Mouse (Mus musculus) forebrain, embryonic 10.5 days (tissue): Measurements from ENCODE around the gene Mall. TPM values are rescaled to one million over a fixed set of nuclear protein-coding genes. Genes with fewer than 3 reads are reported as not detected.

Experiments
- DNase-seq: peaks from one replicate; pipeline ENCODE4 v3.0.0-alpha.2; 2017; ENCODE audit warnings: low spot score; ENCODE audit errors: extremely low spot score
- H3K27ac ChIP-seq: fragments of 300-500 bp; sonication (generic); 2 replicates; pipeline ENCODE4 v1.5.1; 2016; ENCODE audit warnings: mild to moderate bottlenecking
- H3K27me3 ChIP-seq: fragments of 300-500 bp; sonication (generic); 2 replicates; pipeline ENCODE4 v1.6.1; 2016; ENCODE audit warnings: mild to moderate bottlenecking; ENCODE audit not compliant: poor library complexity, severe bottlenecking
- H3K36me3 ChIP-seq: fragments of 300-500 bp; sonication (generic); replicated peaks from 2 replicates; pipeline ENCODE4 v1.6.1; 2016; ENCODE audit warnings: mild to moderate bottlenecking, moderate library complexity
- H3K4me1 ChIP-seq: fragments of 300-500 bp; sonication (generic); 2 replicates; pipeline ENCODE4 v1.6.1; 2016
- H3K4me3 ChIP-seq: fragments of 300-500 bp; sonication (generic); 2 replicates; pipeline ENCODE4 v1.5.1; 2016; ENCODE audit warnings: mild to moderate bottlenecking, moderate library complexity
- H3K9me3 ChIP-seq: fragments of 300-500 bp; sonication (generic); 2 replicates; pipeline ENCODE4 v1.6.1; 2016; ENCODE audit warnings: mild to moderate bottlenecking, moderate library complexity
- WGBS: fragments of 180-500 bp; shearing (Covaris S2); methylation state at CpG from one replicate; pipeline ENCODE4 v1.1.7; 2016; 5-methylcytosine and 5-hydroxymethylcytosine counted together
- polyA plus RNA-seq: library from polyadenylated mRNA; unstranded; fragments of >200 nt; fragmentation: Nextera tagmentation; extraction: Ambion mirVana; gene quantifications from 2 replicates; pipeline ENCODE4 v1.2.1, GENCODE M21; 2016

Gene Mall
- polyA plus RNA-seq, 1 experiment from 2014 or later: 0.36 TPM

- no peaks in the 10 kb centered on the region for H3K27me3 ChIP-seq
- H3K9me3 ChIP-seq: no peaks in the 10 kb centered on the region
- DNase-seq: no peak
- peaks cover 12% of the 10 kb centered on the region for H3K4me1 ChIP-seq
- peak overlapping the region; percentile 31 for H3K27ac ChIP-seq
- H3K4me3 ChIP-seq: no peak overlapping the region
- 75% methylated on average over 7 of the region's 7 CpGs for WGBS
- H3K36me3 ChIP-seq: no peaks in the 10 kb centered on the region
Measured at GRCm38 (mm10) chr2:127722176-127722892, 7.4 kb downstream of the Mall start.

DNA sequence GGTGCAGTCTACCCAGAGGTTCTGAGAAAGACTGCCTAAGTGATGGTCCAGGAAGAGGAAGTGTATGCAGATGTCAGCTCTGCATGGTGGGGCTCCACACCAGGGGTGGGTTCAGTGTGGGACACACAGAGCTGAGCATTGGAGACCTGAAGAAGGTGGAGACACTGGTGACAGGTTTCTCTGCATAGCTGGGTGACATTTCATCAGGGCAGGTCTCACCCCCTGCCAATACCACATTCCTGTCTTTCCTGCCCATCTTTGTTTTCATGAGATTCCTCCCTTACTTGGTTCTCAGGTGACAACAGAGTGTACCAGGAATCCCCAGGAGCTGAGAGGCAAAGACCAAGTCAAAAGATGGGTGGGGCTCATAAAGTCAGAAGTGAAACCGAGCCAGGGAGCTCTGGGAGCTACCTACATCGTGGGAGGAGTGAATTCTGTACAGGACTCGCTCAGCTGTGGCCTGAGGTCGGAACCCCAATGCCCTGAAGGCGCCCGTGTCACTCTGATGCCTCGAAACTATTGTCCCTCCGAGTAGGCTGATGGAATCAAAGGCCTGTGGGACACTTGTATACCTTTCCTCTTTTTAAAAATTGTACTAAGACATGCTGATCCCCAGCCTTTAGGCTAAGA lies 10.8 kb downstream of the Mall start:
- no peak overlapping the region for H3K27ac ChIP-seq
- no peak for DNase-seq
- peaks cover 22% of the 10 kb centered on the region for H3K4me1 ChIP-seq
- no peaks in the 10 kb centered on the region for H3K27me3 ChIP-seq
- H3K9me3 ChIP-seq: no peaks in the 10 kb centered on the region
- no peaks in the 10 kb centered on the region for H3K36me3 ChIP-seq
- no peak overlapping the region for H3K4me3 ChIP-seq
- 75% methylated on average over 8 of the region's 8 CpGs for WGBS

- Histone ChIP-seq H3K9me3 (no peaks in the 10 kb centered on the region), H3K36me3 (no peaks in the 10 kb centered on the region), H3K27ac (no peak overlapping the region), H3K4me3 (no peak overlapping the region), H3K4me1 (peaks cover 11% of the 10 kb centered on the region), H3K27me3 (no peaks in the 10 kb centered on the region)
- no peak for DNase-seq
- 64% methylated on average over 3 of the region's 3 CpGs for WGBS
Measured at GRCm38 (mm10) chr2:127714726-127715125, 15.0 kb downstream of the Mall start.

GRCm38 (mm10) chr2:127708792-127709191 lies 20.9 kb downstream of the Mall start:
- no peaks in the 10 kb centered on the region for H3K27me3 ChIP-seq
- no peak overlapping the region for H3K4me3 ChIP-seq
- peaks cover 6% of the 10 kb centered on the region for H3K4me1 ChIP-seq
- H3K36me3 ChIP-seq: no peaks in the 10 kb centered on the region
- DNase-seq: no peak
- no peaks in the 10 kb centered on the region for H3K9me3 ChIP-seq
- whole genome bisulfite sequencing: 81% methylated on average over 3 of the region's 3 CpGs
- H3K27ac ChIP-seq: no peak overlapping the region

- 49% methylated on average over 3 of the region's 3 CpGs for WGBS
- H3K36me3 ChIP-seq: no peaks in the 10 kb centered on the region
- H3K27ac ChIP-seq: no peak overlapping the region
- no peak for DNase-seq
- no peaks in the 10 kb centered on the region for H3K27me3 ChIP-seq
- no peaks in the 10 kb centered on the region for H3K9me3 ChIP-seq
- H3K4me3 ChIP-seq: no peak overlapping the region
- H3K4me1 ChIP-seq: peaks cover 6% of the 10 kb centered on the region; the same call in 1 of the 2 replicates
Measured at GRCm38 (mm10) chr2:127708060-127708459, 21.7 kb downstream of the Mall start.

DNA sequence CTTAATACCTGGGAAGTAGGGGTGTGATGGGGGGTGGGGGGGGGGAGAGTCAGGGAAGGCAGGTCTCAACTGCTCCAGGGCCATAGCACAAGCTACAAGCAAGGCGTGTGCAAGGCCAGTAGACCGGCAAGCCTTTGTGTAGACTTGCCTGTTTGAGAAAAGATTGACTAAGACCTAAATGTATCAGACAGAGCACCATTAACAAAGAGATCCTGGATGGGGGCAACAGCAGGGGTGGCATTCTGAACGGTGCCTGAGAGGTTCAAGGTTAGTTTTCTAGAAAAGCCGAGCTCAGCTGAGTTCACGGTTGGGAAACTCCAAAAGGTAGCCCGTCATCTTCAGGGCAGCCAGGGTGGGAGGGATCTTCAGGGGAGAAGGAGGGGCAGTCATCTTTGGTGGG lies 24.5 kb downstream of the Mall start:
- DNase-seq: no peak
- no peaks in the 10 kb centered on the region for H3K9me3 ChIP-seq
- H3K4me3 ChIP-seq: no peak overlapping the region
- H3K27ac ChIP-seq: no peak overlapping the region
- no peaks in the 10 kb centered on the region for H3K36me3 ChIP-seq
- peaks cover 6% of the 10 kb centered on the region; the same call in 1 of the 2 replicates for H3K4me1 ChIP-seq
- H3K27me3 ChIP-seq: no peaks in the 10 kb centered on the region
- 84% methylated on average over 6 of the region's 6 CpGs for WGBS

- no peaks in the 10 kb centered on the region for H3K27me3 ChIP-seq
- H3K36me3 ChIP-seq: no peaks in the 10 kb centered on the region
- no peak for DNase-seq
- H3K27ac ChIP-seq: no peak overlapping the region
- H3K4me1 ChIP-seq: no peaks in the 10 kb centered on the region
- no peaks in the 10 kb centered on the region for H3K9me3 ChIP-seq
- no peak overlapping the region for H3K4me3 ChIP-seq
- 88% methylated on average over 4 of the region's 4 CpGs for WGBS
Measured at GRCm38 (mm10) chr2:127689239-127689638, 40.5 kb downstream of the Mall start.

DNA sequence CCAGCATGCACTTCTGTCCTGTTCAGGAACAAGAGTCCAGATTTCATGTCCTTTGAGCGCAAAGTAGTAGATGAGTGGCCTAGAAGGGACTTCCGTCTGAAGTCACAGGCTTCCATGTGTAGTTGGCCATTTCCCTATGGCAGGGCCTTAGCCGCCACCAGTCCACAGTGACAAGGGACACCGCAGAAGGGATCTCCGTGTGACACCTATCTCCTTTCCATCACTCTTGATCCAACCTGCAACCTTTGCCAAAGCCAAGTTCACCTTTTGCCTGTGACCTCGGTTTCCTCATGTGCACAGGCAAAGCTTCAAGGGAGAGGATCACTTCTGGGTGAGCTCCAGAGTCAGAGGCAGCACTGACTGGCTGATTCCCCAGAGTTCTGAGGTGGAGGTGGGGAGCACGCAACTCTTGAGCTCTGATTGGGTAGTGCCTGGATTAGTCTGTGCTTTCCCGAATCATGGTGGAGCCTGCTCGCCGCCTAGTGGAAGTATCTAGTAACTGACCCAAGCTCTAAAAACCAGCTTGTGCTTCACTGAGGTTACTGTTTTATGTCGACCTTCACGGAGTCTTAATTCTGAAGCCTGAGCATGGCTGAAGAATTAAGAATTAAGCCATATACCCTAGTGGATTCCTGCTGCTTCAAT lies 45.9 kb downstream of the Mall start:
- H3K27ac ChIP-seq: no peak overlapping the region
- no peaks in the 10 kb centered on the region for H3K36me3 ChIP-seq
- WGBS: 40% methylated on average over 12 of the region's 12 CpGs
- 0 out of 2 replicates have a peak, but pooled peaks cover 5% of the 10 kb centered on the region for H3K27me3 ChIP-seq
- DNase-seq: peak; percentile 74
- no peaks in the 10 kb centered on the region for H3K9me3 ChIP-seq
- H3K4me3 ChIP-seq: no peak overlapping the region
- peaks cover 5% of the 10 kb centered on the region for H3K4me1 ChIP-seq

- no peaks in the 10 kb centered on the region for H3K4me1 ChIP-seq
- no peaks in the 10 kb centered on the region for H3K36me3 ChIP-seq
- no peak overlapping the region for H3K27ac ChIP-seq
- no peaks in the 10 kb centered on the region for H3K27me3 ChIP-seq
- no peak overlapping the region for H3K4me3 ChIP-seq
- 29% methylated on average over 2 of the region's 2 CpGs for WGBS
- DNase-seq: no peak
- no peaks in the 10 kb centered on the region for H3K9me3 ChIP-seq
Measured at GRCm38 (mm10) chr2:127667843-127668506, 61.8 kb downstream of the Mall start.

- H3K9me3 ChIP-seq: no peaks in the 10 kb centered on the region
- no peak for DNase-seq
- H3K4me3 ChIP-seq: no peak overlapping the region
- H3K36me3 ChIP-seq: no peaks in the 10 kb centered on the region
- no peak overlapping the region for H3K27ac ChIP-seq
- H3K27me3 ChIP-seq: no peaks in the 10 kb centered on the region
- H3K4me1 ChIP-seq: no peaks in the 10 kb centered on the region
Measured at GRCm38 (mm10) chr2:127667015-127667414, 62.7 kb downstream of the Mall start.

- no peak for DNase-seq
- Histone ChIP-seq H3K27me3 (peaks cover 19% of the 10 kb centered on the region), H3K27ac (no peak overlapping the region), H3K4me3 (no peak overlapping the region), H3K4me1 (no peaks in the 10 kb centered on the region), H3K9me3 (no peaks in the 10 kb centered on the region), H3K36me3 (no peaks in the 10 kb centered on the region)
- 40% methylated on average over 2 of the region's 2 CpGs for WGBS
Measured at GRCm38 (mm10) chr2:127662708-127663107, 67.0 kb downstream of the Mall start.

DNA sequence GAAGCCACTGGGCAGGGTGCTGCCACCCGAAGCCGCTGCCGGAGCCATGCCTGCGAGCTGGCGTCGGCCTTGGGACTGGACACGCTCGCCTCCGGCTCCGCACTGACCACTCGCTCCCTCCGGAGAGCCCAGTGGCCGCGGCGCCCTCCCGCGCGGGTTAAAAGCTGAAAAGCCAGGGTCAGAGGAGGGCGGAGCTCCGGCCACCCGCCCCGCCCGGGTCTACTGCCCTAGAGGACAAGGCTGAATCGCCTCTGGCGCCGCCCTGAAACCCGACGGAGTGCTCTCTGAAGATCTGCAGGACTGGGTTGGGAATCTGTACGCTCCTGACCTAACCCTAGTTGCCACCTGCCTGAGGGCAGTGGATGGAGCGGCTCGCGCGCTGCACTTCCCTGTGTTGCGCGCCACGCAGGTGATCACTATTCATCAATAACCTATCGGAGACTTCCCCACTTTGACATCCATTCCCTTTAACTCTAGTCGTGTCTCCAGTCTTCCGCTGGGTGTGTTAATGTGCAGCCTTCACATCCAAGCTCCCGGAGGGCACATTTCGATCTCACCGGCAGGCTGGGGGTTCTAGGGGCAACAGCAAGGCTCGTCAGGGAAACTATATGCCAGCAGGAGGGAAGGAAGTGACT lies 73.5 kb downstream of the Mall start, which contains the start of gene Mal:
TSS of gene Mal (minus strand) at position 610 of the 635 bp plus-strand sequence.
- WGBS: 1% methylated on average over 43 of the region's 43 CpGs
- Histone ChIP-seq H3K4me3 (peak within 1 kb of the TSS; percentile 58), H3K27ac (0 out of 2 replicates have a peak within 1 kb of the TSS, but pooled peaks have one; percentile 9), H3K4me1 (peaks cover 15% of the 10 kb centered on the region), H3K27me3 (peaks cover 84% of the 10 kb centered on the region), H3K9me3 (no peaks in the 10 kb centered on the region), H3K36me3 (no peaks in the 10 kb centered on the region)
- DNase-seq: peak; percentile 40
